Mouse (Mus musculus) lung, embryonic 15.5 days (tissue): ENCODE measurements around the gene Stab2. TPM values are rescaled to one million over a fixed set of nuclear protein-coding genes. Genes with fewer than 3 reads are reported as not detected.
A peak's percentile ranks its signal among the peaks of the same experiment; 100 is the strongest.

Source experiments
- ATAC-seq: fragments of 200-750 bp; cut with Nextera tagmentation; 2 replicates; pipeline ENCODE4 v1.8.0; 2017; ENCODE audit warnings: moderate number of reproducible peaks, borderline replicate concordance; ENCODE audit not compliant: low FRiP score, low TSS enrichment; ENCODE audit errors: extremely low read depth
- H3K27ac ChIP-seq: fragments of 300-500 bp; sonication (generic); 2 replicates; pipeline ENCODE4 v1.5.1; 2015; ENCODE audit warnings: moderate library complexity, mild to moderate bottlenecking, inconsistent platforms
- H3K27me3 ChIP-seq: fragments of 300-500 bp; sonication (generic); 2 replicates; pipeline ENCODE4 v1.6.1; 2015; ENCODE audit warnings: inconsistent platforms
- H3K36me3 ChIP-seq: fragments of 300-500 bp; sonication (generic); 2 replicates; pipeline ENCODE4 v1.6.1; 2015; ENCODE audit warnings: inconsistent platforms
- H3K4me1 ChIP-seq: fragments of 300-500 bp; sonication (generic); 2 replicates; pipeline ENCODE4 v1.6.1; 2015; ENCODE audit warnings: inconsistent platforms
- H3K4me2 ChIP-seq: fragments of 300-500 bp; sonication (generic); 2 replicates; pipeline ENCODE4 v1.6.1; 2015; ENCODE audit warnings: inconsistent platforms, mild to moderate bottlenecking, moderate library complexity
- H3K4me3 ChIP-seq: fragments of 300-500 bp; sonication (generic); 2 replicates; pipeline ENCODE4 v1.5.1; 2015; ENCODE audit warnings: mild to moderate bottlenecking, inconsistent platforms
- H3K9ac ChIP-seq: fragments of 300-500 bp; sonication (generic); 2 replicates; pipeline ENCODE4 v1.6.1; 2015; ENCODE audit warnings: inconsistent platforms
- H3K9me3 ChIP-seq: fragments of 300-500 bp; sonication (generic); 2 replicates; pipeline ENCODE4 v1.6.1; 2016; ENCODE audit warnings: inconsistent platforms
- WGBS: fragments of 180-500 bp; shearing (Covaris S2); methylation state at CpG from one replicate; pipeline ENCODE4 v1.1.7; 2015; 5-methylcytosine and 5-hydroxymethylcytosine counted together
- polyA plus RNA-seq: library from polyadenylated mRNA; unstranded; fragments of >200 nt; fragmentation: Nextera tagmentation; extraction: Ambion mirVana; gene quantifications from 2 replicates; pipeline ENCODE4 v1.2.1, GENCODE M21; 2015

Gene Stab2
- polyA plus RNA-seq, 1 experiment from 2014 or later, result 6.2 TPM

DNA sequence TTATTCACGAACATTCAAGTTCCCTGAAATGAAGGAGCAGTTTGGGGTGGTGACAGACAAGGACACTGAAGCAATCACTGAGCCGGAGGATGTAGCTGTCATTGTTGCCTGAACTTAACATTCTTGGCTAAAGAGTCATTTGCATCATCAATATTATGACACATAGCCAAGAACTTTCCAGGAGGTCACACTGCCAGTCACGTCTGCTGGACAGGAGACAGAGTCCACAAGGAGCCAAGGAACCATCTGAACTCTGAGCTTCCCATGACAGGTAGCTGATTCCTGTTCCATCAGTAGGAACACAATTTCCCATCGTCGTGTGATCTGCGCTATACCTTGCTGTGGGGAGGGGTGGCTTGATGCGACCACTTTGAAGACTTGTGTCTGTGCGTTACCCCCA is 24.9 kb upstream of the Stab2 start:
- Histone ChIP-seq H3K36me3 (no peaks in the 10 kb centered on the region), H3K9me3 (no peaks in the 10 kb centered on the region), H3K27me3 (no peaks in the 10 kb centered on the region), H3K27ac (no peak overlapping the region), H3K4me3 (no peak overlapping the region), H3K9ac (no peak overlapping the region), H3K4me1 (no peaks in the 10 kb centered on the region), H3K4me2 (no peak overlapping the region)
- WGBS, result 72% methylated on average over 8 of the region's 8 CpGs
- ATAC-seq, result no peak

DNA sequence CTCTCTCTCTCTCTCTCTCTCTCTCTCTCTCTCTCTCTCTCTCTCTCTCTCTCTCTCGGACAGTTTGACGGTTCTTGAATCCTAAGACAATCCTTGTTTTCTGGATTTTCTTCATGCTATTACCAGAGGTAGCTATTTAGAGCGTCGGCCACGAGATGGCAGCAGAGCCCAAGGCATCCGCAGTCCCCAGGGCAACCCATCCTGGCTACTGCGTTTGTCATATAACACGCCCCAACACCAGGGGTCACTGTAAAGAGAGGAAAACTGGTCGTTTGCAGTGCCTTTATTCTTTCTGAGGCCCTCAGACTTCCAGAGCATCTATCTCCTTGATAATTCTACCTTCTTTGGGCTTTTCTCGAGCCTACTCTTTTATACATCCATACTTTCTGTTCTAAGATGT is 17.1 kb upstream of the Stab2 start:
- H3K27ac ChIP-seq, result no peak overlapping the region
- no peak overlapping the region for H3K4me2 ChIP-seq
- no peaks in the 10 kb centered on the region for H3K36me3 ChIP-seq
- no peak overlapping the region for H3K9ac ChIP-seq
- H3K27me3 ChIP-seq, result no peaks in the 10 kb centered on the region
- WGBS, result 2% methylated on average over 9 of the region's 10 CpGs
- no peaks in the 10 kb centered on the region for H3K9me3 ChIP-seq
- H3K4me3 ChIP-seq, result no peak overlapping the region
- H3K4me1 ChIP-seq, result no peaks in the 10 kb centered on the region
- ATAC-seq, result peak; percentile 70

DNA sequence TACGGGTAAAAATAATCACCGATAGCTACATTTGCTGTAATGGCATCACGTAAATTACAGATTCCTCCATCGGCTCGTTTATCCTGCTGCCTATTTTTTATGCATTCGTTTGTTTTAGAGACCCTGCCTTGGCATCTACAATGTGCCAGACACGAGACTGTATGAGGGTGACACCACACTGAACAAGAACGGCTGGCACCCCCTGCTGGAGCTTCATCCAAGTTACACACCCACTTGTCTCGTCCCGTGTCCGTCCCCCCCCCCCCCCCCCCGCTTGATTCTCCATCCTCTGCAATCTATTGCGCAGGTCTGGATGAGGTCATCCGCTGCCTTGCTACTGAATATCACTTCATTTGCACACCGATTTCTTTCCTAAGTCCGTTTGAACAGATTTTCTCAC is 12.9 kb upstream of the Stab2 start:
- no peak overlapping the region for H3K27ac ChIP-seq
- WGBS, result 59% methylated on average over 12 of the region's 16 CpGs
- ATAC-seq, result no peak
- H3K4me3 ChIP-seq, result no peak overlapping the region
- no peak overlapping the region for H3K9ac ChIP-seq
- H3K4me2 ChIP-seq, result no peak overlapping the region
- no peaks in the 10 kb centered on the region for H3K27me3 ChIP-seq
- H3K4me1 ChIP-seq, result peaks cover 7% of the 10 kb centered on the region; the same call in 1 of the 2 replicates
- no peaks in the 10 kb centered on the region for H3K9me3 ChIP-seq
- H3K36me3 ChIP-seq, result no peaks in the 10 kb centered on the region

DNA sequence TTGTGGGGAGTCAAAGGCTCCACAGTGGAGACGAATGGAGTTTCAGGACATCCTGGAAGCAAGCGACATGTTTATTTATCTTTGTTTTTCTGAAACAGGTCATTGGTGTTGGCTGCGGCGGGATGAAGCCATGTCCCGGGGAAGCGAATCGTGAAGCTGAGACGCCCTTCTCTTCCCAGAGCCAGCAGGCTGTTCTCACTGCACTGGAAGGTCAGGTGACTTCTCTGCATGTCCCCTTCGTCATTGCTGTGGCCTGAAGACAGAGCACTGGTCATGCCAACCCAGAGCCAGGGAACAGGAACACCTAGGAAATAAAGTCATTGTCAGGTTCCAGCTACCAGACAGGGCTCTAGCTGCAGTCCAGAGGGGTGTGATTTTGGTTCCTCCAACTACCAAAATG is 11.1 kb upstream of the Stab2 start:
- no peak overlapping the region for H3K4me3 ChIP-seq
- ATAC-seq, result no peak
- WGBS, result 46% methylated on average over 9 of the region's 9 CpGs
- no peak overlapping the region for H3K27ac ChIP-seq
- H3K36me3 ChIP-seq, result no peaks in the 10 kb centered on the region
- H3K9me3 ChIP-seq, result no peaks in the 10 kb centered on the region
- H3K4me2 ChIP-seq, result no peak overlapping the region
- H3K9ac ChIP-seq, result no peak overlapping the region
- peaks cover 7% of the 10 kb centered on the region; the same call in 1 of the 2 replicates for H3K4me1 ChIP-seq
- no peaks in the 10 kb centered on the region for H3K27me3 ChIP-seq

DNA sequence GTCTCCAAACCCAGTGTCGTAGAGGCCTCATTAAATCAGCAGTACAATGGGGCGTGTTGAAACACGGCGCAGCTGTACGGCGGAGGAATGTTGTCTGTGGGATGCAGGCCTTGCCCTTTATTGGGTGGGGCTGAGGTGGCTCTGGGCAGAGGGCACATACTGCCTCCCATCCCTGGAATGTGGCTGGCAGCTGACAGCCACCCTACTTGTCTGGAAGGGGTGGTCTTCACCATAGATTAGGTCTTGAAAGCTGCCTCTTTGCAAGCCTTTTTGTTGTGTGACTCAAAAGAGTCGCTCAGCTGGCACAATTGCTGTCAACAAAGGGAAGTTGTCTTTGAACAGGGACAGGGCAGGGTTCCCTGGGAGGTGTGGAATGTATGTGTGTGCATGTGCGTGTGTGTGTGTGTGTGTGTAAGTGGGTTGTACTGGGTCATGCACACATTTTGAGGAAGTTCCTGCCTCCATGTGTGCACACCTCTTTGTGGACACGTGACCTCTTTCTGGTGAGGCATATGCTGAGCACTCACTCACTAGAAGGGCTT is 8.4 kb upstream of the Stab2 start:
- WGBS, result 47% methylated on average over 9 of the region's 9 CpGs
- Histone ChIP-seq H3K36me3 (no peaks in the 10 kb centered on the region), H3K4me1 (peaks cover 7% of the 10 kb centered on the region; the same call in 1 of the 2 replicates), H3K4me3 (no peak overlapping the region), H3K9me3 (no peaks in the 10 kb centered on the region), H3K4me2 (no peak overlapping the region), H3K9ac (no peak overlapping the region), H3K27ac (no peak overlapping the region), H3K27me3 (no peaks in the 10 kb centered on the region)
- no peak for ATAC-seq

DNA sequence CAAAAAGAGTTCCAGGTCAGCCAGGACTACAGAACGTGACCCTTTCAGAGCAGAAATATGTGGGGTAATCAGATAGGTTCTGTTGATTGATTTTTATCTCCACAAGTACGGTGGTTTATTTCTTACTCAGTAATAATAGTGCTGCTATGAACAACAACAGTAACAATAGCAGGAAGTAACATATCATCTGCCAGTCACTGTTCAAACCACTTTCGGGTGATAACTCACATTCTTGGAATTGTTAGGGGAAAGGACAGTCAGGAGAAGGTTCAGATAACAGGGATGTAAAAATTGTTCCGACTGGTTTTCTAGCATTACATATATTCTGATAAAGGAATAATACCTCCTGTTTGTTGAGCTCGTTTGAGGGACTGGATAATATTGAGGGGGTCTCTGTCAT is 7.6 kb upstream of the Stab2 start:
- ATAC-seq, result no peak
- Histone ChIP-seq H3K4me2 (no peak overlapping the region), H3K4me1 (peaks cover 7% of the 10 kb centered on the region; the same call in 1 of the 2 replicates), H3K36me3 (no peaks in the 10 kb centered on the region), H3K4me3 (no peak overlapping the region), H3K27ac (peak overlapping the region; percentile 63; the same call in 1 of the 2 replicates), H3K9ac (no peak overlapping the region), H3K27me3 (no peaks in the 10 kb centered on the region), H3K9me3 (no peaks in the 10 kb centered on the region)
- WGBS, result 22% methylated on average over 5 of the region's 5 CpGs

DNA sequence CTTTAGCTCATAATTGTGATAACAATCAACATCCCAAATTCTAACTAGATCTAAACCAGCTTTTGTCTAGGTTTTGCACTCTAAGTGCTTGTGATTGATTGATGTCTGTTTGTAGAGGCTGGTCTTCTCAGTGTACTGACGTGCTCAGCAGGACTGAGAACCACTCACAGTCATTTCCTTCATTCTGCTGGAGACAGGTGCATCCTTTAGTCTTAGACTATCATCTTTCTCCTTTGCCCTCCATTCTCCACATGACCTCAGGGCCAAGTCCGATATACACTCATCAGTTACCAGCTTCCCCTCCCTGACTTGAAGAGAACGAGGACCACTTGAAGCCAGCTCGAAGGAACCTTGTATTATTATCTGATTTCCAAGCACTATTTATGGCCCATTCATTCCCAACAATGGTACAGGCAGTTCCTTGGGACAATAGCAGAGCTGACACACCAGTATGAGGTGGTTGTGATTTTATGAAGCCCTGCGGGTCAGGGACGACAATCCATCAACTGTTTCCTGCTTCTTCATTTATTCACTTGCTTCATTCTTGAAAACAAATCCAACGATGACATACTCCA is 6.7 kb upstream of the Stab2 start:
- peaks cover 7% of the 10 kb centered on the region; the same call in 1 of the 2 replicates for H3K4me1 ChIP-seq
- H3K9ac ChIP-seq, result no peak overlapping the region
- 58% methylated on average over 7 of the region's 7 CpGs for WGBS
- H3K27ac ChIP-seq, result 0 out of 2 replicates have a peak overlapping the region, but pooled peaks have one; percentile 41
- no peaks in the 10 kb centered on the region for H3K27me3 ChIP-seq
- H3K36me3 ChIP-seq, result no peaks in the 10 kb centered on the region
- ATAC-seq, result peak; percentile 67
- no peak overlapping the region for H3K4me3 ChIP-seq
- H3K4me2 ChIP-seq, result no peak overlapping the region
- H3K9me3 ChIP-seq, result no peaks in the 10 kb centered on the region

DNA sequence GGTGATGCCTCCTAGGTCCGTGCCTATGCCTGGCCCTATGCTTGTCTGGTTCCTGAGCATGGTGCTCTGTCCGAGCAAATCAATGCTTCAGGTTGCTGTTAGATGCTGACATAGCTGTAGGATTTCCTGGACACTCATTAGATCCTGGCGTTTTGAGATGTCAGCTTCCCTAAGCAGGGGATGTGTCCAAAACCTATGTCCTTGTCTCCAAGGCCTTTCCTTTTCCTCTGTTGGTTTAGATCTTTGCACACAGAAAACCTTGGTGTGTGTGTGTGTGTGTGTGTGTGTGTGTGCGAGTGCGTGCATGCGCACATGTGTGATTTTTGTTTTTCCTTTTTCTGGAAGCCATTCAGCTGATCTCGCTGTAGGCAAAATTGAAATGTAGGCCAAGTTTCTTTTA is 4.3 kb upstream of the Stab2 start:
- ATAC-seq, result no peak
- Histone ChIP-seq H3K27ac (no peak overlapping the region), H3K27me3 (no peaks in the 10 kb centered on the region), H3K4me1 (peaks cover 7% of the 10 kb centered on the region; the same call in 1 of the 2 replicates), H3K4me3 (no peak overlapping the region), H3K9me3 (no peaks in the 10 kb centered on the region), H3K4me2 (no peak overlapping the region), H3K9ac (no peak overlapping the region), H3K36me3 (no peaks in the 10 kb centered on the region)
- WGBS, result 82% methylated on average over 7 of the region's 7 CpGs

DNA sequence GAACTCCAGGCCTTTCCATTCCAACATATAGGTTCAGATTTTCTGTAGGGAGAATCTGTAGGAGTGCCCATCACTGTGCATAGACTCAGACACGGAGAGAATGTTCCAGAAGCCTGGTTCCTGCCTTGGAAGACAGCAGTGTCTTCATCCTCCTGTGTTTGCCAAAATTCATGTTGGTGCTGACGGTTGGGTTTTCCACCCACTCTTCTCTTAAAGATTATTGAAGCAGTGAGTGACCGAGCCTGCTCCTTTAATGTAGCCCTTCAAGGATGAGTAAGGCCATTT is 332 bp upstream of the Stab2 start:
- Histone ChIP-seq H3K4me2 (no peak overlapping the region), H3K4me3 (no peak overlapping the region), H3K9ac (no peak overlapping the region), H3K27me3 (no peaks in the 10 kb centered on the region), H3K36me3 (no peaks in the 10 kb centered on the region), H3K4me1 (no peaks in the 10 kb centered on the region), H3K27ac (no peak overlapping the region), H3K9me3 (no peaks in the 10 kb centered on the region)
- ATAC-seq, result no peak
- 80% methylated on average over 3 of the region's 3 CpGs for WGBS

DNA sequence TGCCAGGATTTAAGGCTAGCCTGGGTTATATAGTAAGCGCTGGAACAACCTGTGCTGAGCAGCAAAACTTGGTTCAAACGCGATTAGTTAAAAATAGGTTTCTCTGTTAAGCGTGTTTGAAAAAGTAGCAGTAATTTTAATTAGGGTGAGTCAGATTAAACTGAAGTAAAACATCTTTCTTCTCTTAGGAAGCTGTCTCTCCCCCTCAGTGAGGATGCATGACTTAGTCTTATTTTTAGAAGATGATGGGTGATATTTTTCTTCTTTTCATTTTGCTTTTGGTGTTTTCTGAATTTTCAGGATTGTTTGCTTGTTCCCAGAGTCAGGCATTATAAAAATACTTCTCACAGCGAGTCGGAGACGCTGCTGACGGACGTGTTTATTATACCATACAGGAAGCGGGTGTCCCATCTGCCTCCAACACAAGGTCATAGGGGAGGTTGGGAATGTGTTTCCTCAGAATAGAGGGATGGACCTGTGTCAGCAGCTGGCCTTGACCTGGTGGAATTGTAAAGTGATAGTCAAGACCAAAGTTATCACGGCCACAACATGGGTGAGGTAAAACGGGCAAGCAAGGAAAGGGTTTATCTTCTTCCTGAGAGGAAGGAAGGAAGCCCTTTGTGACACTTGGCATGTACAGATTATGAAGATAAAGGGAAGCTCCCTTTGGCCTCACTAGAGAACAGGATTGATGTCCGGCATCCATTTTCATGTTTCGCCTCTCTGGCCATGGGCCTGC is 15.4 kb downstream of the Stab2 start:
- WGBS, result 53% methylated on average over 14 of the region's 14 CpGs

DNA sequence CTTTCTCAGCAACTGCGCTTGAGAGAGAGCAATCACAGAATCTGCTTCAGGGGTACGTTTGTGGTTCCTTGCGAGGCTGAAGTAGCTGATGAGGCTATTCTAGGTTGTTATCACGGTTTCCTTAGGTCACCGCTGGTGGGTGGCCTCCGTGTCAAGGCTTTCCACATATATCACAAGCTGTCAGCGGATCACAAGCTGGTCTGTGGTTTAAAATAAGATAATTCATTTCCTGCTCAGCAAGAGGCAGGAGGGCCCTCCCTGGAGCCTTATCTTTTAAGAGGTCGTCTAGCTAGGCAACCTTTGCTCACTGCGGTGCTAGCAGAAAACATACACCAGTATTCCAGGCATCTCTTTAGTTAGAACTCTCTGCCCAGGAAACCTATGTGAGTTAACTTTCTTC is 17.2 kb downstream of the Stab2 start:
- 23% methylated on average over 9 of the region's 9 CpGs for WGBS
- Histone ChIP-seq H3K27ac (no peak overlapping the region), H3K4me2 (no peak overlapping the region), H3K4me1 (no peaks in the 10 kb centered on the region), H3K9me3 (no peaks in the 10 kb centered on the region), H3K9ac (no peak overlapping the region), H3K27me3 (no peaks in the 10 kb centered on the region), H3K36me3 (no peaks in the 10 kb centered on the region), H3K4me3 (no peak overlapping the region)
- no peak for ATAC-seq

More for the DNA sequence above, 15.4 kb downstream of the Stab2 start:
- Histone ChIP-seq H3K4me1 (no peaks in the 10 kb centered on the region), H3K27me3 (no peaks in the 10 kb centered on the region), H3K4me2 (no peak overlapping the region), H3K27ac (no peak overlapping the region), H3K9ac (no peak overlapping the region), H3K9me3 (no peaks in the 10 kb centered on the region), H3K4me3 (no peak overlapping the region), H3K36me3 (no peaks in the 10 kb centered on the region)
- ATAC-seq, result no peak

DNA sequence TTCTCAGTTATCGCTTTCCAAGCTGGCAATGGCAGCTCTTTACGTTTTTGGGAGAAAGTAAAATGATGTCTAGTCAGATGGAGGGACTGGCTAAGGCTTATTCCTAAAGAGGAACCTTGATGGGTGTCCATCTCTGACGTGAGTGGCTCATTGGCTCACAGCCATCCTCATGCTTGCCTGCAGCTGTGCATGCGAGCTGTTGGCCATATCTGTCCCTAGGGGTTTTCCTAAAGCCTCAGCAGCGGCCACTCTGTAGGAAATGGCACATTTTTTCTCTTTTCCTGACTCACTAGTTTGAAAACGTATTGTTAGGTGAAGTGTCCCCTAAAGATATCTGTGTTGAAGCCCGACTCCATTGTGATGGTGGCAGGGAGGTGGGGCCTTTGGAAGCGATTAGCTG is 18.0 kb downstream of the Stab2 start:
- ATAC-seq, result no peak

More for the DNA sequence above, 18.0 kb downstream of the Stab2 start:
- H3K27me3 ChIP-seq, result no peaks in the 10 kb centered on the region
- no peak overlapping the region for H3K27ac ChIP-seq
- no peaks in the 10 kb centered on the region for H3K9me3 ChIP-seq
- H3K4me2 ChIP-seq, result no peak overlapping the region
- H3K9ac ChIP-seq, result no peak overlapping the region
- no peaks in the 10 kb centered on the region for H3K4me1 ChIP-seq
- WGBS, result 54% methylated on average over 8 of the region's 8 CpGs
- H3K4me3 ChIP-seq, result no peak overlapping the region
- no peaks in the 10 kb centered on the region for H3K36me3 ChIP-seq
